Mouse (Mus musculus) CH12.LX (cell line): ENCODE results near the gene Anpep.

Experiments used
- CHD2 ChIP-seq: IDR thresholded peaks from 2 replicates; pipeline ENCODE4 v1.6.1; 2011; ENCODE audit warnings: low read length, improper control_type of control experiment
- CTCF ChIP-seq, 2 experiments: IDR thresholded peaks in 1 of 2; conservative IDR thresholded peaks in 1 of 2; 2 replicates each; pipeline ENCODE4 v1.5.1; 2011 to 2012; ENCODE audit warnings: low read depth in 2 of 2, low read length in 2 of 2, improper control_type of control experiment in 1 of 2, inconsistent platforms in 1 of 2, mild to moderate bottlenecking in 1 of 2, moderate library complexity in 1 of 2
- E2F4 ChIP-seq: IDR thresholded peaks from 2 replicates; pipeline ENCODE4 v1.6.1; 2011; ENCODE audit warnings: low read depth, low read length, improper control_type of control experiment; ENCODE audit not compliant: insufficient replicate concordance
- ETS1 ChIP-seq: conservative IDR thresholded peaks from 2 replicates; pipeline ENCODE4 v1.6.1; 2012; ENCODE audit warnings: low read depth, mild to moderate bottlenecking, inconsistent platforms, low read length, improper control_type of control experiment, moderate library complexity
- HCFC1 ChIP-seq: IDR thresholded peaks from 2 replicates; pipeline ENCODE4 v1.6.1; 2012; ENCODE audit warnings: low read depth, mild to moderate bottlenecking, inconsistent platforms, low read length, improper control_type of control experiment
- JUND ChIP-seq: conservative IDR thresholded peaks from 2 replicates; pipeline ENCODE4 v1.6.1; 2011; ENCODE audit warnings: low read depth, low read length, improper control_type of control experiment
- MAX ChIP-seq: IDR thresholded peaks from 2 replicates; pipeline ENCODE4 v1.6.1; 2011; ENCODE audit warnings: low read length, improper control_type of control experiment
- MXI1 ChIP-seq: IDR thresholded peaks from 2 replicates; pipeline ENCODE4 v1.6.1; 2011; ENCODE audit warnings: mild to moderate bottlenecking, low read depth, low read length, improper control_type of control experiment
- POLR2A ChIP-seq: IDR thresholded peaks from 2 replicates; pipeline ENCODE4 v1.6.1; 2011; ENCODE audit warnings: low read depth, mild to moderate bottlenecking, improper control_type of control experiment, low read length
- RAD21 ChIP-seq: IDR thresholded peaks from 2 replicates; pipeline ENCODE4 v1.6.1; 2011; ENCODE audit warnings: low read depth, mild to moderate bottlenecking, low read length, improper control_type of control experiment, moderate library complexity
- SIN3A ChIP-seq: IDR thresholded peaks from 2 replicates; pipeline ENCODE4 v1.6.1; 2012; ENCODE audit warnings: low read length, improper control_type of control experiment, inconsistent platforms
- TCF12 ChIP-seq: IDR thresholded peaks from 2 replicates; pipeline ENCODE4 v1.6.1; 2014; ENCODE audit warnings: low read depth, mild to moderate bottlenecking, inconsistent platforms, low read length, improper control_type of control experiment
- ZC3H11A ChIP-seq: IDR thresholded peaks from 2 replicates; pipeline ENCODE4 v1.6.1; 2012; ENCODE audit warnings: low read depth, mild to moderate bottlenecking, inconsistent platforms, low read length, improper control_type of control experiment

DNA sequence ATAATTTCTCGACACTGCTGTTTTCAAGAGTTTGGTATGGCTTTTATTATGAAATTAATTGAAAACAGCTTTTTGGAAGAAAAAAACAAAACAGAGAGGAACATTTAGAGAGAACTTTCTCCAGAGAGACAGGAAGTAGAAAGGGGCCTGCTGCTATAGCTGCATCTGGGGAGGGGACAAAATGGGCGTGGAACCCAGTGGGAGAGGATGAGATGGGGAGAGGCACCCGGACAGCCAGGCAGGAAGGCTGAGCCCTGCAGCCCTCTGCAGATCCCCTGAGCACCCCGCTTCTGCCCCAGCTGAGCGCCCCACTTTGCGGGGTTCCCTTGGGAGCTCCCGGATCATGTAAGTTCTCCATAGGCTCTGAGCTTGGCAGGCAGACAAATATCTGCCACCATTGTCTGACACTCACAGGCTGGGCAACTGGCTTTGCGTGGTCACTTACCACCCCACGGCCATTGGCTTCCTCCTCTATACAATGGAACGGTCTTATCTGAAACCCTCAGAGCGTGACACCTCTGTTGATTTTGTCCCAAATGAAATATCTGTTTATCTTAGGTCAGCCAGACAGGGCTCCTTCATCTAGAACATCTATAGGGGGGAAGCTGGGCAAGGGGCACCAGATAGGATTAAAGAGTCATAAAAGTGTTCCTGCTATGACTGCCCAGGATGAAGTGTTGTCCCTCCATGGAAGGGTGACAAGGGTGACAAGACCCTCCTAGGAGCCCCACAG, 2.5 kb downstream of the Anpep start:
- TF ChIP-seq TCF12 (no peak), POLR2A (no peak), JUND (no peak), SIN3A (no peak), MAX (no peak), MXI1 (no peak), ZC3H11A (no peak), CTCF (conservative IDR thresholded peaks at IDR 0.05 in 1 of 2, IDR thresholded peaks at IDR 0.05 in 1 of 2; ENCODE audit: low read depth in 2 of 2, low read length in 2 of 2) (no peak), RAD21 (no peak), HCFC1 (no peak), E2F4 (no peak), CHD2 (no peak), ETS1 (no peak)
